Mouse (Mus musculus) heart, adult 11 months (tissue): ENCODE data around the gene Adssl1.

Experiments
- DNase-seq: peaks from one replicate; pipeline ENCODE4 v3.0.0; 2022

The Adssl1 gene

DNA sequence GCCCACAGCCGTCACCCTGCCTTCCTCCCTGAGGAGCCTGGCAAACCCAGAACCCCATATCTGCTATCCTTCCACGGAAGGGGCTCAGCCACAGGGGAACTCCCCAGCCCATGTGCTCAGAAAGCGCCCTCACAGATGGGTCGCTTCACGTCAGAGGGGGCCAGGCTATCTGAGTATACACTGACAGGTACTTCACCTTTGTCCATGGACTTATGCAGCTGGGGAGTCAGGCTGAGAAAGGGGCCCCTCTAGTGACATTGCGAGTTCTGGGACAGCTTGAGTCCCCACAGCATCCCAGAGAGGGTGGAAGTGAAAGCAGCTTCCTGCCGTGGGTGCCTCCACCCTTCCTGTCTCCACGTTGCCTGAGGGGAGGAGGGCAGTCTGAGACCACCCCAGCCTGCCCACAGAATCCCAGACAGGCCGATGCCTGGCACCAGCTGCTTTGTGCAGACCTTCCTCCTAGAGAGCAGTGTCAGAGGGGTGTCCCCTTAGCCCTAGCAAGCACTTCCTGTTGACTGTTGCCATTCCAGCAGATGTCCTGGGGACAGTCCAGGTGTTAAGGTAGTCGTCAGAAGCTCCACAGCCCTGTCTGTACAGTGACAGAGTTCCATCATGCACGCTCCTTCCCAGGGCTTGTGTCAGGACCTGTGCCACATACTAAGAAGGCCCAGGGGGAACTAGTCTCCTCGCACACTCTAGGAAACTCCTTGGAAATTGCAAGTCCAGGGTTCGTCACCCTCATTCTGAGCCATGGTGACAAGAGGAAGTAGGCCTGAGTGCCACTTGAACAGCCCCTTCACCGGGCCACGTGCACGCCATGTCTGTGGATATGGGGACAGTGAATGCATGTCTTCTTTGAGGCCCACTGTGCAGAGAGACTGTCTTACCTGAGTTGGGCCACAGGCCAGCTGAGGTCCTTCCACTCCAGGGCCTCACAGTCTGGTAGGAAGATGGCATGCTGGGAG, 25.6 kb upstream of the Adssl1 start:
- DNase-seq = peak; percentile 96

DNA sequence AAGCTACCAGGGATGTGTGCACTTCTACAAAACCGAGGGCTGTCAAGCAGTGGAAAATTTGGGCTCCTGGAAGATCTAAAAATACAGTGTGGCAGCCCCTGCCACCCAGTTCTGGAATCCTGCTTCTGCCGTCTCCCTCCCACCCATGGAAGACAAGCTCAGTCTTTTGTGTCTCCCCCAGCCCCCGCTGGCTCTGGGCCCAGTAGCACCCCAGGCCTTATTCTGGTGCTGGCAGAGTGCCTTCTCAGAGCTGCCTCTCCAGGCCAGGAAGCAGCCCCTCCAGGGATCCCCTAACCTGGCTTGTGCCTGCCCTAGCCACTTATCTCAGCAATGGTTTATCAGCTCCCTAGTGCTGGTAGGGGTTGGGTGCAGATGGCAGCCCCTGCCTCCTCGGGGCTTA, 24.9 kb upstream of the Adssl1 start:
- DNase-seq = peak; percentile 94

DNA sequence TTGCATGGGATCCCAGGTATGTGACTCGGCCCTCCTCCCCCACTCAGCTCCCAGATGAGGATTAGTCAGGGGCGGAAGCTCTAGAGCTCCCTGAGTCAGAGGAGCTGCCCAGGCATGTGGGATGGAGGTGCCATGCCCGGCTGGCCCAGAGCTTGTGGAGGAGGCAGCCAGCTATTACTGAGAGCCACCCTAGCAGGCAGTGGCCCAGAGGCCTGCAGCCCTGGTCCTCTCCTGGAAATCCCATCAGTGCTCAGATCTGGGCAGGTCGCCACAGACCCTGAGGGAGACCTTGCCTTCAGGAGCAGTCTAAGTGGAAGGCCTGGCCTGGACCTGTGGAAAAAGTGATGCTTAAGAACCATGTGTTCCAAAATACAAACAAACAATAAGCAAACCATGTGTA, 24.2 kb upstream of the Adssl1 start:
- DNase-seq = peak; percentile 98

DNA sequence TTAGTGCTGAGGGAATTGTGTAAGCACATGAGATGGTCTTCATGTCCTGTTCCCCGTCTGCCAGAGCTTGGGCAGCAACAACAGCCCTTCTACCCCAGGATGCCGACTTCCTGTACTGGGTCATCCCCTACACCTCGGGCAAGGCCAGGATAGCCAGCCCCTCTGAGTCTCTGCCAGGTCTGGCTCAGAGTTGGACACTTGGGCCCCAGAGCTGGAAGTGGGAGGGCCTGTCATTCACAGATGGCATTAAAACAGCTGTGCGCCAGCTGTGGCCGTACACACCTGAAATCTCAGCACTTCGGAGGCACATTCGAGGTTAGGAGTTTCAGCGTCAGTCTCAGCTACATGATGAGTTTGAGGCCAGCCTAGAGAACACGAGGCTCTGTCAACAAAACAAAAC, 23.4 kb upstream of the Adssl1 start:
- DNase-seq = peak; percentile 92

DNA sequence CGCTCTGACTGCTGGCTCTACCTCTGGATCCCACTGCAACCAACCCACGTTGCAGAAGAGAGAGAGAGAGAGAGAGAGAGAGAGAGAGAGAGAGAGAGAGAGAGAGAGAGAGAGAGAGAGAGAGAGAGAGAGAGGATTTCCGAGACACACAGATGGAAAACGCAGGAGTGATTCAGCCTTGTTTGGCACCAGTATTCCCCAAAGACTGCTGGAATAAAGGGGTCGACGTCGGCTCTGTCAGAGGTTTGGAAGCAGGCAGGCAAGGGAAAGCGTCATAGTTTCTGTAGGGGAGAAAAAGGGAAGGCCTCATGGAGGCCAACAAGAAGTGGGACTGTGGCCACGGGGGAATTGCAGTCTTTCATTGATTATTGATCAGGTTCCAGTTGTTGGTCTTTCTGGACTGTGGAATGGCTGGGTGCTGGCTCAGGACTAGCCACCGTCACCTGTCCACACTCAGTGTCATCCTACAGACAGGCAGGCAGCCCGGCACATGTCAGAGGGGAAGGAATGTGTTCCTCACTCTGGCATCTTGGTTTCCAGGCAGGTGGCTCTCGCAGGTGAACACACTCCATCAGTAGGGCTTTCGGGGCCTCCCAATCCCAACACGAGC, 22.8 kb upstream of the Adssl1 start:
- no peak for DNase-seq

DNA sequence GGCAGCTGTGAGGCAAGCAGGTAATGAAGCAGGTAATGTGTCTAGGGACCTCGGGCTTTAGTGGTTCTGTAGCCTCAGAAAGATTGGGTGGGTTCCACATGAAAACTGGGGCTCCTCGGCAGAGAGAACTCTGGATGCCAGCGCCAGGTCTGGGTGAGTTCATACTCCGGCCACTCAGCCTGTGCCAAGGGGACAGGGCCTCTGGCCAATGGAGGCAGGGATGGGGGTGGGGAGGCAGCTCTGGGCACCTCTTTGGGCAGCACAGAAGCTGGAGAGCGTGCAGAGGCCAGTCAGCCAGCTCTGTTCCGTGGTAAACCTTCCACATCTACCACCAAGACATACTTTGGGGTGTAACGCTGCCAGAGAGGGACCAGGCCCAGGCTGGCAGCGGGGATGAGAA, 22.2 kb upstream of the Adssl1 start:
- DNase-seq = no peak

DNA sequence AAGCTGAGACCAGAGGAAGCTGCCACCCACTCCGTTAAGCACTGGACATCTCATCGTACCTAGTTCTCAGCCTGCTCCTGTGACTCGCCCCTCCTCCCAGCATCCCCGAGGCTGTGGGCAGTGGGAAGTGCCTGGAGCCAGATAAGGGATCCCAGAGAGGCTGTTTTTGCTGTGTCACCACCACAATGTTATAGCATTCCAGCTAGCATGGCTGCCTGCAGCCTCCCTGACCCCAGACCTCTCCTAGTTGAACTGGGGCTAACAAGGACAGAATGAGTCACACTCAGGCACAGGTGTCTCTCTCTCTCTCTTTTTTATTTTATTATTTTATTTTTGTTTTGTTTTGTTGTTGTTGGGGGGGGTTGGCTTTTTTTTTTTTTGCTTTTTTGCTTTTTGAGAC, 20.6 kb upstream of the Adssl1 start:
- no peak for DNase-seq

DNA sequence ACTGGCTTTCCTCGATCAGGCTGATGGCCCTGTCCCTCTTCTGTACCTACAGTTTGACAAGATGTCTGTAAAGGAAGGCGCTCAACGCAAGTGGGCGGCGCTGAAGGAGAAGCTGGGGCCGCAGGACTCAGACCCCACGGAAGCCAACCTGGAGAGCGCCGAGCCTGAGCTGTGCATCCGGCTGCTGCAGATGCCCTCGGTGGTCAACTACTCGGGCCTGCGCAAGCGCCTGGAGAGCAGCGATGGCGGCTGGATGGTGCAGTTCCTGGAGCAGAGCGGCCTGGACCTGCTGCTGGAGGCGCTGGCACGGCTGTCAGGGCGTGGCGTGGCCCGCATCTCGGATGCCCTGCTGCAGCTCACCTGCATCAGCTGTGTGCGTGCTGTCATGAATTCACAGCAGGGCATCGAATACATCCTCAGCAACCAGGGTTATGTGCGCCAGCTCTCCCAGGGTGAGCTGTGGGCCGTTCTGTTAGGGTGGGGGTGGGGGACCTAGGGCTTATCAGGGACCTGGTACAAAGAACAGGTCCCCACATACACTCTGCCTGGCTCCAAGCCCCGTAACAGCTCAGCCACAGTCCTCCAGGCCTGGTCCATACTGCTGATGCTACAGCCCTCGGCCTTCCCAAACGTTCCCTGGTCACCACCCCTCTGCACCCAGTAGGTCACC, 19.8 kb upstream of the Adssl1 start:
- no peak for DNase-seq

DNA sequence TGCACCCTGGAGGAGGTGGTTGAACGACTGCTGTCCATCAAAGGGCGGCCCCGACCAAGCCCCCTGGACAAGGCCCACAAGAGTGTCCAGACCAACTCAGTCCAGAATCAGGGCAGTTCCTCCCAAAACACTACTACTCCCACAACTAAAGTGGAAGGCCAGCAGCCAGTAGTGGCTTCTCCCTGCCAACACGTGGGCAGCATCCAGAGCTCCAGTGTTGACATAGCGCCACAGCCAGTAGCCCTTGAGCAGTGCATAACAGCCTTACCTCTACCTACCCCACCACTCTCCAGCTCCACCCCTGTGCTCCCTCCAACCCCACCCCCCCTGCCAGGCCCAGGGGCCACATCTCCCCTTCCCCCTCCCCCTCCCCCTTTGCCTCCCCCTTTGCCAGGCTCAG, 15.8 kb upstream of the Adssl1 start:
- no peak for DNase-seq

DNA sequence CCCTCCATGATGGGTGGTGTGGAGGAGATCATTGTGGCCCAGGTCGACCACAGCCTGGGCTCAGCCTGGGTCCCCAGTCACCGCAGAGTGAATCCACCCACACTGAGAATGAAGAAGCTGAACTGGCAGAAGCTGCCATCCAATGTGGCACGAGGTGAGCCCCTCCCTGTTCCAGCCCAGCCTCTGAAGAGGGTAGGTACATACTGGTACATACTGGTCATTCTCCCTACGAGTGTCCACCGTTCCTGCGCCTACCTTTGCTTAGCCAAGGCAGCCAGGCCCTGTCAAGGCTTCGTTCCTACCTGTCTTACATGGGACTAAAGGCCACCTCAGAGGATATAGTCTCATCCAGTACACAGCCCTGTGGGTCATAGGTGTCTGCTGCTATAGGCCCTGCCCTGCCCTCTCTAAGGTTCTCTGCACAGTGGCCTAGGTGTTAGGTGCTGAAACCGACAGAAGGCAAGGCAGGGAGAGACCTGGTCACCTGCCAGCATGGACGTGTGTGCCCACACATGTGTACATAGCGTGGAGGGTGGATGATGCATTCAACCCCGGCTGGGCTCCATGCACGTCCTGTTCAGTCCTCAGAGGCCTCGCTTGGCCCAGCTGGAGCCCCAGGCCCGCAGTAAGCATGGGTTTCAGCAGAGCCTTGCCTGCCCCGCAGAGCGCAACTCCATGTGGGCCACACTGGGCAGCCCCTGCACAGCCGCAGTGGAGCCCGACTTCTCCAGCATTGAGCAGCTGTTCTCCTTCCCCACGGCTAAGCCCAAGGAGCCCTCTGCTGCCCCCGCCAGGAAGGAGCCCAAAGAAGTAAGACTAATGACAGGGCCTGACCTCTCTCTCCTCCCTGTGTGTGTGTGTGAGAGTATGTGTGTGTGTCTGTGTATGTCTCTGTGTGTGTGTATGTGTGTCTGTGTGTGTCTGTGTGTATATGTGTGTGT, 14.9 kb upstream of the Adssl1 start:
- DNase-seq = no peak

DNA sequence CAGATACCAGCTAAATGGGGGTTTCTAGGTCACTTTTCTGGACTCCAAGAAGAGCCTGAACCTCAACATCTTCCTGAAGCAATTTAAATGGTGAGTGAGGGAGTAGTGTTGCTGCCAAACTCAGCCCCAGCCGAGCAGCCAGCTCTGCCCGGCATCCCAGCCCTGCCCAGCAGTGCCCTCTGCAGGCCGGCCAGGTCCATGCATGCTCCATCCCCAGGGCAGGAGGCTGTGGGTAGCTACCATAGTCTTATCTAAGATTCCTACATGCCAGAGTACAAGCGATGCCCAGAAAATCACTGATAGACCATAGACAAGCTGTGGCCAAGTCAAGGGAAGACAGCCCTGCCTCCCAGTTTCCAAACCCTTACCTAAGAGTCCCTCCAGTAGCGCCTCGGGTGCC, 14.1 kb upstream of the Adssl1 start:
- peak; percentile 97 for DNase-seq

DNA sequence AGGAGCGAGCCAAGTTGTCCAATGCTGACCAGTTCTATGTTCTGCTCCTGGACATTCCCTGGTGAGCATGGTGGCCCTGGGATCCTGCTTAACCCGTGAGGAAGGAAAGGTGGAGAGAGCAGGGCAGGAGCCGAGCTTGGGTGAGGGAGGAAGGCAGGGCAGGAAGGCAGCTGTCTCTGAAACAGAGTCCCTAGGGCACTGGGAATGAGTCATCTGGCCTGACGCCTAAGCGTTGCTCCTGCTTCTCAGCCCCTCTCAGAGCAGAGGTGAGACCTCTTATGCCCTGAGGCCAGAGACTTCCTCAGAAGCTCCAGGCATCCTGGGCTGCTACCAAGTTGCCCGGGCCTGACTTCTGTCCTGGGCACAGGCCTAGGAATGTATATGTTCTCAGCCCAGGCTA, 12.8 kb upstream of the Adssl1 start:
- DNase-seq = no peak

DNA sequence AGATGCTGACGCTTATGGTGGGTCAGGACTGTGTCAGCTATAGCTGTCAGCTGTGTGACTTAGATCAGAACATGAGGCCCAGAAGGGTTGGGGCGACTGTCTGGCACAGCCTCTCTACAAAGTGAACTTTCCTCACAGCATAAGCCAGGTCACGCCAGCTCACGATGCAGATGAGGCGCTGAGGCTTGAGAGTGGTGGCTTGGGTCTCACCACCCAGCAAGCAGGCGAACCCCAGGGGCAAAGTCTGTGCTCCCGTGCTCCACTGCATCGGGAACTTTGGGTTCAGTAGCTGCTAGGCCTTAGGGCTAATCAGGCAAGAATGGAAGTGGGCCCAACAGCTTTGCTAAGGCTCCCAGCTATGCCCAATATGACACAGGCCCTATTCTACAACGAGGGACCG, 10.8 kb upstream of the Adssl1 start:
- DNase-seq = no peak

DNA sequence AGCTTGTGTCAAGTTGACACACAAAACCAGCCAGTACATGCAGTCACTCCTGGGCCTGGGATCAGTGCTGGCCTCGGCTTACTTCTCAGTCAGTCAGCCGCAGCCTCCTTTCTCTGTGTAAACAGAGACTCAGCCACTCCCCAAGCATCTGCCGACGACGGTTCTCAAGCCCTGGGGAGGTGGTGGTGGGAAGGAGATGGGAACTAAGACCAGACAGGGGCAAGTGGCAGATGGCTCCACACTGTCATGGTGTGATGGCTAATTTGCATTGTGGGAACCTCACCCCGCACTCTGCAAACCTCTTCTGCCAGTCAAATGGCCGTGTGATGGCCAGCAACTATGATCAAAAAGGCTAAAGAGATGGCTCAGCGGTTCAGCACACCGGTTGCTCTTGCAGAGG, 3.2 kb upstream of the Adssl1 start:
- DNase-seq = no peak

DNA sequence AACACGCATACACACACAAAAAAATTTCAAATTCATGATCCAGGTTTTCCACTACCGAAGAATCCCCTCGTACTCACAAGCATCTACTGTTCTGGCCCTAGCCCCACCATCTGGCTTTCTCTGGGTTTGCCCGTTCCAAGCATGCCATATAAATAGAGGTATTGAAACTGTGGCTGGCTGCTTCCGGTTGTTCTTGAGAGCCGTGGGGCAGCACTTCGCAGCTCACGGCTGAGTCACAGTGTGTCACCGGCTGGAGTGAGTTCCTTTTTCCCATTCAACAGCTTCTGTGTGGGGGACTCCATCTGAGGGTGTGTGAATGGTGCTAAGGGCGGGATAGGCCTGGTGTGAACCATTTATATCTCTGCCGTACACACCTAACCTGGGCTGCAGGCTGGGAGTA, 2.7 kb upstream of the Adssl1 start:
- peak; percentile 96 for DNase-seq

DNA sequence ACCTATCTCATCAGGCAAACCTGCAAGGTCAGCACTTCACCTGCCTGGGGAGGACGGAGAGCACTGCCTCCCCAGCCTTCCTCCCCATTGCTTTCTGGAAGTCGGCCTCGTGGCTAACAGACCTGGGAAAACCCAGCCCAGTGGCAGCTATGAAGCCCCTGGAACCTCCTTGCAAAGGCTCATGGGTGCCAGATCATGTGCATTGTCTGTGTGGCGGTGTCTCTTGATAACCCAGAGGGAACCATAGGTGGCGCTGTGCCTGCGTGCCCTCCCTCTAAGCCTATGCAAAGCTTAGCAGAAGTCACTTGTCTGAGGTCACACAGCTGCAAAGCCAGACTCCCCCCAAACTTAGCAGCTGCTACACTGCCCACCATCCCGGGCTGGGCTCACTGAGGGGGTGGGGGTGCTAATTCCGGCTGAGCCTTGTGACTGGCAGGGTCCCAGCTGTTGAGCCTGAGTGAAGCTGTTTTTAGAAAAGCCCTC, 1.9 kb upstream of the Adssl1 start:
- DNase-seq = peak; percentile 99

DNA sequence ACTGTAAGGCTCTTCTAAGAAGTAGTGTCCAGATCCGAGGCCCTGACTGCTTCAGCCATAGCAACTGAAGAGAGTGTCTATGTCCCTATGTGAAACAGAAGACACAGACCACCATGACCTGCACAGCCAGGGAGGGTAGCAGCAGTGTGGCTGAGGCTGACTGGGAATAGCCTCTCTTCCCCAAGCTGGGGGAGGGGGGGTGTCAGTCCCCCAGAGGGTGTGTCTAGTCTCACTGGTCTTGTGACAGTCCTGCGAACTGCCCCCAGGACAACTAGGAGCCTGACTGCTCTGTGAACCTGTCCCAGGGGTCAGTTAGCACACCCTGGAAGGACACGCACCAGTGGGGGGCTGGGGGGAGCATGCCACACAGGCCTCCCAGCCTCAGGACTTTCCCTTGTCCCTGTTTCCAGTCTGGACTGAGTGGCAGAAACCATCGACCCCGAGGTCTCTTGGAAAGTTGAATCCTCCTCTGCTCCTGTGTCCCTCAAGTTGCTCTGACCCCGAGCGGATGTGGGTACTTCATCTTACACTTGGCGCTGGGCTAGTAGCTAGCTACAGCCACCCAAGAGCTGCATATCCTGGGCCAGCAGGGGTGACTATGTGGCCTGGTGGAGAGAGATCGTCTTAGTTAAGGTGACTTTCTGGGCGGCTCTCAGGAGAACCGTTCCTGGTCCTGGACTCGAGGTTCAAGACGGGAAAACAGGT, 712 bp upstream of the Adssl1 start:
- peak; percentile 98 for DNase-seq

DNA sequence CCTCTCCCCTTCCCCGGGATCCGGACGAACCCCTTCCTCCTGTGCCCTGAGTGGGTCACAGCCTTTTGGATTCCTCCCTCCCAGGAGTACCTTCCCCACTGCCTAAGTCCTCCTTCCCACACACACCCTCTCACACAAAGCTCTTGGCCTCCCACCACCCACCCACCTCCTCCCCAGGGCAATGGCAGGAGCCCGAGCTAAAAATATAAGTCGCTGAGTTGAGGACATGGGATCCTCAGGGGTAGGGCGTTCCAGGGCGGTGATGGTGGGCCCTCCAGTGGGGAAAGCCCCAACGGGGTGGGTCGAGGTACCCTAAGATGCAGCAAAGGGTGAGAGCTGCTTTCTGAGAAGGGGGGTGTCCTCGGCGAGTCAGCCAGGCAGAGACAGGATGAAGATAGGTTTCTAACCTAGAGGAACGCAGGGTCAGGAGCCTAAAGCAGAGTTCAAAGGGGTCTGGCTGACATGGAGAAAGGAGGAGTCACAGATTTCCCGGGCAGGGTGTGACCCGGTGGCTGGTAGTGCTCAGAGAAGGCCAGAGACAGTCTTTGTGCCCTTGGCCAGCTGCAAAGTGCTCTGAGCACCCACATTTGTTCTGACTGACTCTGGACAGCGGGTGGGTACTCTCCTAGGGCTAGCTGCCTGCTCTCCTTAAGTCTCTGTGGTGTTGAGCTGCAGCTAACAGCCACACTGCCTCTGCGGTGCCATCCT, 663 bp downstream of the Adssl1 start:
- peak; percentile 98 for DNase-seq

DNA sequence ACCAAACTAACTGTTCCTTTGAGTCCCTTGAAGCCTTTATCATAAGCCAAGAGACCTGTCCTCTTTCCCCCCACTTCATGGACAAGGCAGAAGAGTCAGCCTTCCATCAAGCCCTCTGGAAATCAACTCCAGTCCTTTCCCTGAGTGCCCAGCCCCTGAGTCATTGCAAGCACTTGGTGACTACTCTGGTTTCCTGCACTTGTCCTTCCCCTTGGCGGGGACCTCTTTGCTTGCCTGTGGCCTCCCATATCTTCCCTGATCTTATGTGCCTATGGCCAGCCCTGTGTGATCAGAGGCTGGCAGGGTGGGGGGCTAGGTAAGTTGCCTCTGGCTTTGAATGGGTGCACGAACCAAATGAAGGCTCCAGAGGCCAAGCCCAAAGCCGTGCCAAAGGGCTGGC, 2.1 kb downstream of the Adssl1 start:
- DNase-seq = no peak

DNA sequence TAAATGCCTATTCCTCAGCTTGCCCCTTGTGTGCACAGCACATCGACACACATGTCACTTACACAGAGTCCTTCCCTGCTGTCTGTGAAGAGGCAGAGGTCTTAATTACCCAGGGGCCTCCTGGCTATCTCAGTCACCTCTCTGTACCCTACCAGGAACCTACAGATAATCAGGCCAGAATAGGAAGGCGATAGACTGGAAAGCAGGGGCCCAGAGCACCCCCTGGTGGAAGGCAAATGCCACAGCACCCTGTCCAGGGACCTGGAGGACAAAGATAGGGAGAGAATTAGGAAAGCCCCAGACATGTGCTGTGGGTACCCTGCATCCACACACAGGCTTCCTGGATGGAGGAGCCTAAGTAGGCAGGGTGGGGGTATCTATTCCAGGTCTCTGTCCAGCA, 3.9 kb downstream of the Adssl1 start:
- no peak for DNase-seq

DNA sequence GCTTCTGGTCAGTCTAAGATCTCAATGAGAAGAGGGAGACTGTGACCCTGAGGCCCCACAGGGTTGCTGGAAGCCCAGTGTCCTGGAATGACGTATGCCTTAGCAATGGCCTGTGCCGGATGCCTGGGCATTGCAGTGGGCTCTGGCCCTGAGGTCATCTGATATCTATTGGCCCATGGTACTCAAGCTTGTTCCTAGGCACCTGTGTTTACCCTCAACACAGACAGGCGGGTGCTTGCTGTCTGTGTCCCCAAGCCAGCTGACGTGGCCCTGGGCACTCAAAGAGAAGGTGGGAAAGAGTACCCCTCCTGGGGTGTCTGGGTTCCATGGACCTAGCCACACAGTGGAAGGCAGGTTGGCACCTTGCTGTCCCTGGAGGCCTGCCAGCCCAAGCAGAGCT, 5.9 kb downstream of the Adssl1 start:
- DNase-seq = peak; percentile 94
